In the genomic region with DNA sequence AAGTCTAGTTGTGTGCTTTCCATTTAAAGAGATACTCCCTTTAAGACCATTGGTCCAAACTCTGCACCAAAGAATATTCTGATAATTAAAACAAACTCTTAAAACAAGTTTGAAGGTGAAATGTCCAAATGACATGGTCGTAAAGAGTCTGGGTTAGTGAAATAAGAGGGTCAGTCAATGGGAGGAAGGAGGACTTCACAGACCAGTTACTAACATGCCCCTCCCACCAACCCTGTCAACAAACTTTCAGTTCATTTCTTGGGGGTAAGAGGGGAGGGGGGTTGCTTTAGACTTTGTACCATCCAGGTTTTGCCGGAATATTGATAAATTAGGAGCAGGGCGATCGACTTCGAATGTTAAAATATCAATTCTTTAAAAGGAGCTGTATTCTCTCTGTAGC, we compare ENCODE assay signal across 8 mouse cellular contexts. TPM values are rescaled to one million over a fixed set of nuclear protein-coding genes. Genes with fewer than 3 reads are reported as not detected.
DNase-seq lines count a peak whose midpoint lies in the region; ATAC-seq and TF ChIP-seq lines count a peak whose summit lies in the region.

No protein-coding gene starts in this region.

- peak overlapping the region; percentile 89 for H3K4me2 ChIP-seq in liver, embryonic 11.5 days

- H3K9ac ChIP-seq in liver, embryonic 11.5 days (ENCODE audit: low read depth, low read length), result peak overlapping the region; percentile 43

- WGBS in heart, embryonic 10.5 days, result 11% methylated on average over 5 of the region's 5 CpGs
- 18% methylated on average over 5 of the region's 5 CpGs for WGBS in liver, embryonic 11.5 days

- no peaks in the 10 kb centered on the region for H3K36me3 ChIP-seq in heart, embryonic 10.5 days
- H3K36me3 ChIP-seq in liver, embryonic 11.5 days (ENCODE audit: control insufficient read depth, insufficient read depth, low read length), result no peaks in the 10 kb centered on the region

- H3K27ac ChIP-seq in heart, embryonic 10.5 days, result peak overlapping the region; percentile 90
- H3K27ac ChIP-seq in embryonic fibroblast, embryonic 13.5 days (ENCODE audit: insufficient read depth, low read length), result peak overlapping the region; percentile 77
- no peak overlapping the region; the same call in 1 of the 2 replicates for H3K27ac ChIP-seq in liver, embryonic 11.5 days (ENCODE audit: low read depth, low read length)

- peaks cover 21% of the 10 kb centered on the region for H3K4me1 ChIP-seq in heart, embryonic 10.5 days
- peaks cover 2% of the 10 kb centered on the region; the same call in 1 of the 2 replicates for H3K4me1 ChIP-seq in embryonic fibroblast, embryonic 13.5 days (ENCODE audit: control insufficient read depth, insufficient read depth, low read length)
- H3K4me1 ChIP-seq in liver, embryonic 11.5 days (replicated peaks; ENCODE audit: control insufficient read depth, insufficient read depth, low read length), result peaks cover 10% of the 10 kb centered on the region

- H3K9me3 ChIP-seq in heart, embryonic 10.5 days, result no peaks in the 10 kb centered on the region
- no peaks in the 10 kb centered on the region for H3K9me3 ChIP-seq in liver, embryonic 11.5 days (ENCODE audit: control insufficient read depth, low read length)

- peak overlapping the region; percentile 61 for H3K4me3 ChIP-seq in heart, embryonic 10.5 days
- H3K4me3 ChIP-seq in embryonic fibroblast, embryonic 13.5 days (ENCODE audit: insufficient read depth, low read length), result peak overlapping the region; percentile 60
- peak overlapping the region; percentile 60 for H3K4me3 ChIP-seq in liver, embryonic 11.5 days (ENCODE audit: low read depth, low read length)

- TF ChIP-seq POLR2A in embryonic fibroblast, embryonic 13.5 days (IDR thresholded peaks at IDR 0.05; ENCODE audit: low read depth, low read length), result no peak

- ATAC-seq in liver, embryonic 11.5 days (replicated peaks; ENCODE audit: low FRiP score), result no peak
- ATAC-seq in activated CD4-positive, CD25-positive, alpha-beta regulatory T cell, adult 4 months, result no peak

- H3K27me3 ChIP-seq in heart, embryonic 10.5 days (ENCODE audit: insufficient read depth, poor library complexity, severe bottlenecking), result no peaks in the 10 kb centered on the region
- peaks cover 28% of the 10 kb centered on the region for H3K27me3 ChIP-seq in liver, embryonic 11.5 days (replicated peaks; ENCODE audit: control insufficient read depth, insufficient read depth, low read length)

- DNase-seq in heart, embryonic 10.5 days (ENCODE audit: low spot score), result no peak
- no peak for DNase-seq in heart, adult 11 months
- DNase-seq in 3T3-L1 (ENCODE audit: low read depth, low spot score), result peak; percentile 25
- no peak for DNase-seq in liver, embryonic 11.5 days (ENCODE audit: low spot score)
- DNase-seq in right cerebral cortex, postnatal 14 days, result no peak
- DNase-seq in right cerebral cortex, postnatal 10 days (ENCODE audit: low spot score in 2 of 2), result no peak

- TF ChIP-seq CTCF in embryonic fibroblast, embryonic 13.5 days (IDR thresholded peaks at IDR 0.05; ENCODE audit: borderline replicate concordance, insufficient read depth, low read length), result no peak

RNA-seq across cellular contexts. Expression of gene Nfia, which starts 1.1 kb away (rescaled TPM):
- polyA plus RNA-seq in heart, embryonic 10.5 days (2016; fragmentation: Nextera tagmentation; extraction: Ambion mirVana), result 14.4 and 19.6 TPM in 2 replicates
- 22.0 and 53.0 TPM in 2 replicates for polyA plus RNA-seq in embryonic fibroblast, embryonic 13.5 days (2011; ENCODE audit: insufficient read length, low read depth, missing spikeins)
- polyA plus RNA-seq in liver, embryonic 11.5 days (2014; fragmentation: Nextera tagmentation; extraction: Ambion mirVana), result 8.7 and 11.3 TPM in 2 replicates
- polyA plus RNA-seq in activated CD4-positive, CD25-positive, alpha-beta regulatory T cell, adult 4 months (2017; shearing (Covaris generic)), result 10 to 100 TPM in 1 of 2 experiments, 1 to 10 TPM in 1; 7.3 to 12.6 TPM

RNA-seq across cellular contexts. Expression of gene E130114P18Rik, which starts 6.5 kb away (rescaled TPM):
- polyA plus RNA-seq in heart, embryonic 10.5 days (2016; fragmentation: Nextera tagmentation; extraction: Ambion mirVana), result 0.33 and 1.1 TPM in 2 replicates
- polyA plus RNA-seq in embryonic fibroblast, embryonic 13.5 days (2011; ENCODE audit: insufficient read length, low read depth, missing spikeins), result 0.77 TPM in 1 of 2 replicates, not detected in the other
- polyA plus RNA-seq in liver, embryonic 11.5 days (2014; fragmentation: Nextera tagmentation; extraction: Ambion mirVana), result 0.60 and 0.68 TPM in 2 replicates
- polyA plus RNA-seq in activated CD4-positive, CD25-positive, alpha-beta regulatory T cell, adult 4 months (2017; shearing (Covaris generic)), result not detected
